Mouse (Mus musculus) adrenal gland (tissue): ENCODE data around the gene Zfp747.
"Not testable (repeated sequence)": the region's sequence is repeated elsewhere in the genome, so short reads cannot be mapped to it uniquely, and the experiment has no call there.

Experiments
- intact Hi-C: fragments of 180-260 bp; cut with DNase I; formaldehyde crosslinking; loops from one replicate; pipeline ENCODE4 v1.15.1; 2025

Gene Zfp747

DNA sequence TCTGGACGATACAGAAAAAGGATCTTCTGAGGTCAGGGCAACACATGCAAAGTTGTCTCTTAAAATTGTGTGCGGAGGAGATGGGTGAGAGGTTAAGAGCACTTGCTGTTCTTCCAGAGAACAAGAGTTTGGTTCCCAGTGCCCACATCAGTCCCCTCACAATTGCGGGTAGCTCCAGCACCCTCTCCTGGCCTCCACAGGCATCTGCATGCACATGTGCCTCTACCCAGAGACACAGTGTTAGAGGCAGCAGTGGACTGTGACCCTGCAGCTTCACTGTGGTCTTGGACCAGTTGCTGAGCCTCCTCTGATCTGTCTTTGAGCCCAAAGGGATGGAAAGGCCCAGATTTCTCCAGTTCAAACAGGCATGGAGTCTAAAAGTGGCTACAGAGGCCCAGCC, 4.0 kb downstream of the Zfp747 start:
- intact Hi-C loops, result not testable (repeated sequence)

DNA sequence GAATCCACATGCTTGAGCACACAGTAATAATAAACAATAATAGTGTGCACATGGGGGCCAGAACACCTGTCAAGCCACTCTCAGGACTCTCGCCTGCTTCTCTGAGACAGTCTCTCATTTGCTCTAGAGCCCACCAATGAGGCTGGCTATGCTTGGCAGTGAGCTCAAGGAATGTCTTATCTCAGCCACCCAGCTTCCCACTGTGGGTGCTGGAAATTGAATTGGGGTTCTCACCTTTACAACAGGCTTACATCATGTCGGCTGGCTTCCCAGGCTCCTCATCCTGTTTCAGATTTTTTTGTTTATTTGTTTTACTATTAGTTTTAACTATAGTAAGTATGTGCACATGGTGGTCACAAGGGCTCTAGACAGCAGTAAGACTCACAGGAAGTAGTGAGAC, 4.6 kb downstream of the Zfp747 start:
- intact Hi-C loops, result no loop called here

DNA sequence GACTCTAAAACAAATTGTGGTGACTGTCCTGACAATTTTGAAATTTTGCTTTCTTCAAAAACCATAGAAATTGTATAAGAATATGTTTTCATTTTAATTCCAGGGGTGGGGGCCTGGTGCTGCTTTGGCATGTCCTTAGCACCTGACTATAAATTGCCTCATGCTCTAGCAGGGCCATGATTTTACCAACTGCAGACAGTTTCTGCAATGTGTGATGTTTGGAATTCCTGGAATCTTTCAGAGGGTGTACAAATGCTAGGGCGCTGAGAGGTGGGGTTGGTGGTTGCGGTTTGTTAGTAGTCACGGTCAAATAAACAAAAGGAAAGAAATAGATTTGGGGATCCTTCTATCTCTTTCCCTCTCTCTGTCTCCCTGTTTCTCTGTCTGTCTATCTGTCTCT, 9.6 kb downstream of the Zfp747 start:
- intact Hi-C loops, result no loop called here

DNA sequence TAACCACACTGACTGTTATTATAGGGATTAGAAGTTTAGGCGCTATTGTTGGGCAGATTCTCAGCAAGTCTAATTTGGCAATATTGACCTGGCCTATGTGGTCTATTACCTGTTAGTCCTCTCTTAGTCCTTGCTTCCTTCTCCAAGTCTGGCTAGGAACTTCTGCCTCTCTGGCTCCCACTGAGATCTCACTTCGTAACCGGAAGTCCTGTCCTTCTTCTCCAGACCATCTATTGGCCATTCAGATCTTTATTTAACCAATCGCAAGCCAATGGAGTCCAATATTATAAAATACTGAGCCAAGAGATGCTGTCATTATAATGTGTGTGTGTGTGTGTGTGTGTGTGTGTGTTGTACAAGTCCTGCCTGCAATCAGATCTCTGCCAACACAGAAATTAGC, 11.7 kb downstream of the Zfp747 start:
- intact Hi-C loops, result loop anchor here (5.0 kb wide), 2 partner anchors 38 to 133 kb away; no protein-coding TSS in a partner anchor

DNA sequence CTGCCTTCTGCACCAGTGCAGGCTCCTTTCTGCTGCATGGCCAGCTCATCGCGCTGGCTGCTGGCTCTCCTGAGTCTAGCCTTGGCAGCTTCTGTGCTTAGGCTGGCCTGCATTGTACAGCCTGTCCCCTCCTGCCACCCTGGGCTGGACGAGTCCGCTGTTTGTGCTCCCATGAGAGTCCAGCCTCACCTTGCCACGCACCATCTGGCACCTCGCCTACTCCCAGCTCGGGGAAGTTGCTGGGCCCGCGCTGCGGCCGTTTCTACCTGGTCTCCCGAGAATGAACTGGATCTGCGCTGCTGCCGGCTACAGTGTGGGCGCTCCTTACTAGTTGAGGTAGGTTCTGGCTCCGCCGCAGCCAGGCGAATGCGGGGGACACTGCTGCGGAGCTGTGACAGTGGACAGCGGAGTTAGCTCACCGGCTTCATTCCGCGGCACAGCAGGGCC, 12.4 kb downstream of the Zfp747 start:
- intact Hi-C loops, result loop anchor here (5.0 kb wide), 2 partner anchors 39 to 134 kb away; no protein-coding TSS in a partner anchor

DNA sequence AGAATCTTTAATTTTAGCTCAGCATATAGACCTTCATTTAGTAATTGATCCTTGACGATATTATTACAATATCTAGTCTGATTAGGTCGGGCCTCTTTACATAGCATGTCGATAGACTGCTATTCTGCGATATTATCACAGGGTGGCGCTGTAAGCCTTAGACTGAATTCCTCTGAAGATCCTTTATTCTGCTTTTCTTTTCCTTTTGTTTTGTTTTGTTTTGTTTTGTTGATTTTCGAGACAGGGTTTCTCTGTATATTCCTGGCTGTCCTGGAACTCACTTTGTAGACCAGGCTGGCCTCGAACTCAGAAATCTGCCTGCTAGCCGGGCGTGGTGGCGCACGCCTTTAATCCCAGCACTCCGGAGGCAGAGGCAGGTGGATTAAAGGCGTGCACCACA, 13.4 kb downstream of the Zfp747 start:
- intact Hi-C loops, result loop anchor here (5.0 kb wide), 2 partner anchors 40 to 135 kb away; no protein-coding TSS in a partner anchor

DNA sequence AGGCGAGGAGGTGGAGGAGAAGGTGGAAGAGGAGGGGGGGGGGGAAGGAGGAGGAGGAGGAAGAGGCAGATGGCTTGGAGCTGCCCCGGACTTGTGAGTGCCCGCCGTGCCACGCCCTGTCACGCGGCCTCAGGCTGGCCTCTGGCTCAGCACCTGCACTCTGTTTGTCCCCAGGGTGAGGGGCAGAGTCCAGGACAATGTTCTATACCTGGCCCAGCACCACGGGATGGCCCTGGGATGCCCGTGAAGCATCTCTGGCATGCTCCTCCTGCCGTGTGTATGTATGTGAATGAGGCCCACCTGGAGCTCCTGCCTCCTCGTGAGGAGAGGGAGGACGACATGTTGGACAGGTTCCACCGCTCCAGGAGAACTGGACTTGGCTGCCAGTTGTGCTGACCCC, 14.4 kb downstream of the Zfp747 start:
- intact Hi-C loops, result loop anchor here (5.0 kb wide), 2 partner anchors 41 to 136 kb away; no protein-coding TSS in a partner anchor

DNA sequence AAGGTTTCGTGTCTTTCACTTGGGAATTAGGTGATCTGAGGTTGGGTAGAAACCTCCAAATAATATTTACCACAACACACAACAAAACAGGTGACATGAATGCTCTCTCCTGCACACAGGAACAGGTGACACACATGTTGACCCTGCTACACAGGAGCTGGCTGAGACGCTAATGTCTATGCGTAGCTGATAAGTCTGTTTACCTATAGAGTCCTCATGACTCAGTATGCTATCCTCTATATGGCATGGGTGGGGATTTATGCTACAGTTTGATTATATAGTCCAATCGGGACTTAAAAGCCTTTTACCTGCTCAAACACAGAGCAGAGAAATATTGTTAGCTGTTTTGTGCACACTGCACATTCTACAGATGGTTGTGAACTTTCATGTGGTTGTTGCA, 15.6 kb downstream of the Zfp747 start:
- intact Hi-C loops, result loop anchor here (5.0 kb wide), 2 partner anchors 42 to 137 kb away; no protein-coding TSS in a partner anchor

DNA sequence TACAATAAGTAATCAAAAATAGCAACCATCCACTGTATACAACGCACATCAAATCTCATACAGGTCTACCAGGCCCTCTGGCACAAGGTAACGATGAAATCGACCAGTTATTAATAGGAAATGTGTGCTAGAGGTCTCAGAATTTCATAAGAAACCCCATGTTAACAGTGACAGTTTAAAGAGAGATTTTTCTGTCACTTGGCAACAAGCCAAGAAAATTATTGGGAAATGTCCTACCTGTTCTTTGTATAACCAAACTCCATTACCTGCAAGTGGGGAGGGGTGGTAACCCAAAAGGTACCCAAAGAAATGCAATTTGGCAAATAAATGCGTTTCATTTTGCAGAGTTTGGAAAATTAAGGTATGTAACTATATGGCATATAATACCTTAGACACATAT, 17.4 kb downstream of the Zfp747 start:
- intact Hi-C loops, result no loop called here

DNA sequence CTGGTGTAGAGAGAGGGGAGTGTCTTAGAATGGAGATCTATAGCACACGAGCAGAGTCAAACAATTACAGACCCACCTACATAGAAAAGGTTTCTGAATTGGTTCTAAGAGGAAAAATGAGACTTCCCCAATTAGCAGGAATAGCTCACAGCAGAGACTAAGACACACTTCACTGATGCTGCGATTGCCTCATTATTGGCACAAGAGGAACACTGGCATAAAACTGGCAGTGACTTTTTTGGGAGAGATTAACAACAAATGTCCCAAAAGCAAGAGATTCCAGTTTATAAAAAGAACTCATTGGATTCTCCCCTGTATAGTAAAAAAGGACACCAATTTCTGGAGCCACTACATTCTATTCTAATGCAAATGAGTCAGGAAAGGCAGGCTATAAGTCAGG, 18.0 kb downstream of the Zfp747 start:
- intact Hi-C loops, result no loop called here

DNA sequence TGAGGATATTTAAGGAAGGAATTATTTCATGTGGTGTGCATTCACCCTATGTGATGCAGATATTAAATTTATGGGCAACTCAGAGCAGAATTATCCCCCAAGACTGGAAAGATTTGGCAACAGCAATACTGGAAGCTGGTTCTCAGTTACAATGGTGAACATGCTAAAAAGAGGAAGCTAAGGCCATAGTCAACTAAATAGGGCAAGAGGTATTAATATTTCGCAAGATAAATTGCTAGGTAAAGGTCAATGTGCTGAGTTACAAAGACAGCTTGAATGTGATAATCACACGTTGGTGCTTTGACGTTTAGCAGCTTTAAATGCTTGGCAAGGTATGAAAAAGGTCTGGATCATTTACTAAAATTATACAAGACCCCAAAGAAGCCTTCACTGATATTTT, 20.1 kb downstream of the Zfp747 start:
- intact Hi-C loops, result no loop called here

DNA sequence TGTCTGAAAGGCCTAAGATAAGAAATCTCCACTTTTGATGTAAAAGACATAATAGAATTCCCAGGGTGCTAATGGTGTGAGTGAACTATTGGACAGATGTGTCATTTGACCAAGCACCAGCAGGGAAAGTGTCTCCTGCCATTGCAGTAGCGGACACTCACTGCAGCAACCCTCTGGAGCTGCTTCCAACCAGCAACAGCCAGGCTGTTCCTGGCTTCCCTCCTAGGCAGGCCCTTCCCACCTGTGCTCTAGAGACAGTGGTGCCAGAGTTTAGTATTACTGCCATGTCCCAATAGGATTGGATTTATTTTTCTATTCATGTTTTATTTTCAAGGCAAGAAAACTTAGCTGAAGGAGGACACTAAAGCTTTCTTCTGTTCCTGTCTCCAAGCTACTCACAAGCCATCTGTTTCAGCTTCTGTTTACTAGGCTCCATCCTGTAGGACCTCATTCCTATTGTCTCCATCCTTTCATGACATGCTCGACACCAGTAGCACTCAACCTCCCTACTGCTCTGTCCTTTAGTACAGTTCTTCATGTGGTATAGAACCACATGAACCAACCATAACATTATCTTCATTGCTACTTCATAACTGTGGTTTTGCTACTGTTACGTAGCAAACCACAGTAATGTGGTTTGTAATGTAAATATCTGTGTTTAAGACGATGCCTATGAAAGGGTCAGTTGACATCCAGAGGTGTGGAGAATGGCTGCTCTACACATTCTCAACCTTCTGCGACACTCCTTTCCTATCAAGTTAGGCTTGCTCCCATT, 24.4 kb downstream of the Zfp747 start:
- intact Hi-C loops, result no loop called here

DNA sequence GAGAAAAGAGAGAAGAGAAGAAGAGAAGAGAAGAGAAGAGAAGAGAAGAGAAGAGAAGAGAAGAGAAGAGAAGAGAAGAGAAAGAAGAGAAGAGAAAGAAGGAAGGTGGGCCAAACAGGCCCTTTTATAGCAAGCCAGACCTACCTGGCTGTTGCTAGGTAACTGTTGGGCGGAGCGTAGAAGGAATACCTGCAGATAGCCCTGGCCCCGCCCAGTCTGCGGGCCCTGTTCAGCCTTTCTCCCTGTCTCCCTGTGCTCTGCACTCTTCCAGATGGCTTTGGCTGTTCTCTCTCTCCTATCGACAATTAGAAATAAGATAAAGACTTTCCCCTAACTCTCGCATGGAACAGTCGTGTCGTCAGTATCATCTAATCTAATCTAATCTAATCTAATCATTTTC, 29.2 kb downstream of the Zfp747 start:
- intact Hi-C loops, result no loop called here

DNA sequence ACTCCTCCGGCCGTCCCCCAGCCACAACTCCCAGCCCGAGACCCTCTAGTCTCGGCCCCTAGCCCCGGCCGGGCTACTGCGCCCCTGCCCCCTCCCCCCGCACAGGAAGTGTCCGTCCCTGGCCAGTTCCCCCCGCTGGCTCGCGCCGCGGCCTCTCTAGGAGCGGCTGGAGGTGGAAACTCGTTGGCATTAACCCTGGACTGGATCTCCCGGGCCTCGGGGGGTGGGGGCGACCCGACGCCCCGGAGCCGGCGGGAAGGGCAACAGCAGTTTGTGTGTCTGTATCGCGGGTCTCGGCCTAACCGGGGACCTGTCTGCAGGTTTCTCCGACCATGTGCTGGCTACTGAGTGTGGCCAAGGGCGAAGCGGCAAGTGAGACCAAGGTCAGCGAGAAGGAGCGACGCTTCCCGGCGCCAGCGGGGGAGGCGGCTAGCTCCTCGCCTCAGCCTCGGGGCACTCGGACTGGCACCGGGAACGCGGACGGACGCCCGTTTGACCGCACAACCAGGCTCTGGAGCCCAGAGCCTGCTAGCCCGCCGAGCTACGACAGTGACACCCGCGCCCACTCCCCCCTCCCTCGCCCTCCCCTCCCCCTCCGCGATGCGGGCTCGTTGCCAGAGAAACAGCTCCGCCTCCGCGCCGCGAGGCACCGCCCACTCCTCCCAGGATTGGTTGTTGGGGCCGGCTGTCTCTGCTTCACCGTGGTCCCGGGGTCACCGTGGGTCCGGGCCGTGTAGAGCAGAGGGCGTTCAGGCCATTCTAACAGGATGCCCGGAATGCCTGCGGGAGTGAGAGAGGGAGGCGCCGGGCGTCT, 30.1 kb downstream of the Zfp747 start, which contains the start of gene Zfp768:
Gene Zfp768, minus strand, starts transcription at position 78 of the 814 bp plus-strand sequence.
- intact Hi-C loops, result no loop called here

DNA sequence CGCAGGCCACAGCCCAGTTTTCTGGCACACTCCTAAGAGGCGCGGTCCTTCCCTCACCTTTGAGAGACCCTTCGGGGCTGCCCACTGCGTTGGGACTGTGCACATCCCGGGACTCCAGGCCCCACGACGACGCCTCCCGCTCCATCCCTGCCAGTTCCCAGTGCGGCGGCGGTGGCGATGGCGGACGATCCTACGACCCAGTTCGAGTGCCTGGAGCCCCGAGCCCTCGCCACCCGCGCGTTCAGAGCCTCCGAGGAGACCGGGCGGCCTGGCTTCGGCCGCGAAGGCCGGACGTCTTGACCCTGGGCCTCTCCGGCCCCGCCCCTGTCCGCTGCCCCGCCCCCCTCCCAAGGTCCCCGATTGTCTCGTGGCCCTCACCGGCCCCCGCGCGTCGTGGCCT, 30.8 kb downstream of the Zfp747 start:
- intact Hi-C loops, result no loop called here

DNA sequence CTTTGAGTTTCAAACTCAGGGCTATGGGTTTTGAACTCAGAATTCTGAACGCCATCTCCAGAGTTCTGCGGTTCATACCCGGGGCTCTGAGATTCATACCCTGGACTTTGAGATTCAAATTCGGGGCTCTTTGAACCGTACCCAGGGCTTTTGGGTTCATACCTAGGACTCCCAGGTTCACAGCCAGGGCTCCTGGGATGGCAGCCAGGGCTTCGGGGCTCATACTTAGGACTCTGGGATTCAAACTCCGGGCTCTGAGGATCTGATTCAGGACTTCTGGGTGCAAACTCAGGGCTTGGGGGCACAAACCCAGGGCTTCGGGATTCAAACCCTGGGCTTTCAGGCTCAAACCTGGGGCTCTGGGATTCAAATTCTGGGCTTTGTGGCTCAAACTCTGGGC, 31.5 kb downstream of the Zfp747 start:
- intact Hi-C loops, result no loop called here

DNA sequence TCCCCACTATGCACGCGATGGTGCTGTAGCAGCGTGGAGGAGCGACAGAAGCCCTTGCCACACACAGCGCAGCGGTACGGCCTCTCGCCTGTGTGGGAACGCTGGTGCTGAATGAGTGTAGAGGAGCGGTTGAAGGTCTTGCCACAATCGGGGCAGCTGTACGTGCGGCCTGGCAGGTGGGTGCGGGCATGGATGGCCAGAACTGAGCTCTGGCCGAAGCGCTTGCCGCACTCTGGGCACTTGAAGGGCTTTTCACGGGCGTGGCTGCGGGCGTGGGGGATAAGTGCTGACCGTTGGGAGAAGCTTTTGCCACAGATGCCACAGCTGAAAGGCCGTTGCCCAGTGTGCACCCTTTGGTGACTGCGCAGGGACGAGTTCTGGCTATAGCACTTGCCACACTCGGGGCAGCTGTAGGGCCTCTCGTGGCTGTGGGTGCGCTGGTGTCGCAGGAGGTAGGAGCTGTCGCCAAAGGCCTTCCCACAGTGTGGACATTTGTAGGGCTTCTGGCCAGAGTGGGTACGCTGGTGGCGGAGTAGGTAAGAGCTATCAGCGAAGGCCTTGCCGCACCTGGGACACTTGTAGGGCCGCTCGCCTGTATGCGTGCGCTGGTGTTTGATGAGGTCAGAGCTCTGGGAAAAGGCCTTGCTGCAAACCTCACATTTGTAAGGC, 32.4 kb downstream of the Zfp747 start:
- intact Hi-C loops, result no loop called here

DNA sequence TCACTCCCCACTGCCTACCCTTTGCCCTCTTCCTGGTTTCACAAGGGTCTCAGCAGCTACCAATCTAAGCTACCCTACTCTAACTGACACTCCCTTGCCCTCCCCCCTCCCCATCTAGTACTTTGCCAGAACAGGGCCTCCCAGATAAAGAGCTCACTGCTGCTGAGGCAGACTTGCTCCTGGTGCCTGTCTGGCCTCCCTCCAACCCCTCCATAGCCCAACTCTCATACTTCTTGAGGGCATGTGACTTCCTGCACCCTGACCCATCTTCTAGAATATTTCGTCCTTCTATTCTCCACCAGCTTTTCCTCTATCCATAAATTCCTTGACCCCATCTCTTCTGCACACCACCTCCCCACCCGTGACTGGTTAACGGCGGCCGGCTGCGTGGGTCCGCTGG, 33.0 kb downstream of the Zfp747 start:
- intact Hi-C loops, result no loop called here

DNA sequence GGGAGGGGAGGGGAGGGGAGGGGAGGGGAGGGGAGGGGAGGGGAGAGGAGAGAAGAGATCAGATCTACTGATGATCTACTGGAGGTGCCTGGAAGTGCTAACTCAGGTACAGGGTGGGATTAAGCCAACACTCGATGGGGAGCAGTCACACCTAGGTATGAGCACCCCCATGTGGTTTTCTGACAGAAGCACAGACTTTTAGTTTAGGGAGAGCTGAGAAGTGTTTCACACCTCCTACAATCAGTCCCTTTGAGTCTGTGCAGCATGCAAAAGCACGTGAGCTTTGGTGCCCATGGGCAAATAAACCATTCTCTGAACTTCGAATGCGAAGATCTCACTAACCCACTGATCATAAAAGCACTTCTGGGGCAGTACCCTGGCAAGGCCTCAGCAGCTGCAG, 33.5 kb downstream of the Zfp747 start:
- intact Hi-C loops, result no loop called here

DNA sequence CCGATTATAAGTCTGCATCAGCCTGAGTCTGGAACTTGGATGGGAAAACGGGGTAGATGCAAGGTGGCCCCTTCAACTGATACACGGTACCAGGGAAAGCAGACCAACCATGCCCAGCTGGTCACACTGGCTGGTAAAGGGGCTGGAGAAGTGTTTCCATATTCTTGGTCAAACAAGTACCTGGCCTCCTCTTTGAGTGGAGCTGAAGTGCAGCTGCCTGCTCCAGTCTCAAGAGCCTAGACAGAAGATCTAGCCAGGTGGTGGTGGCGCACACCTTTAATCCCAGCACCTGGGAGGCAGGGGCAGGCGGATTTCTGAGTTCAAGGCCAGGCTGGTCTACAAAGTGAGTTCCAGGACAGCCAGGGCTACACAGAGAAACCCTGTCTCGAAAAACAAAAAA, 34.0 kb downstream of the Zfp747 start:
- intact Hi-C loops, result not testable (repeated sequence)

DNA sequence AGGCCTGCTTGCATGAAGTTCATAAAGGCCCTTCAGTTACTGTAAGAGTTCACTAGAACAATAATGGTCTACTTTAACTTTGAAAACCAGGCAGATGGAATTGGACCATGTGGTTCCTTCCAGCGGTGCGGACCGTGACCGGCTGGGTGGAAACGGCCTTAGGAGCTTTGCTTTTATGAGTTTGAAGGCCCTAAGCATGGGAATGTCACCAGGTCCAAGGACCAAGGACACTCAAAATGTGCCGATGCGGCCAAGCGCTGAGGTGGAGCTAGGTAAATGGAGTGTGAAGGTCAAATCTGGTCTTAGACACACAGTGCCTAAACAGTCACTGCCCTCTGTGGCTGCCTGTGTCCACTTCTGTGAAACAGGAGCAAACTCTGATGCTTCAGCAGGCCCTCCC, 34.5 kb downstream of the Zfp747 start:
- intact Hi-C loops, result no loop called here

DNA sequence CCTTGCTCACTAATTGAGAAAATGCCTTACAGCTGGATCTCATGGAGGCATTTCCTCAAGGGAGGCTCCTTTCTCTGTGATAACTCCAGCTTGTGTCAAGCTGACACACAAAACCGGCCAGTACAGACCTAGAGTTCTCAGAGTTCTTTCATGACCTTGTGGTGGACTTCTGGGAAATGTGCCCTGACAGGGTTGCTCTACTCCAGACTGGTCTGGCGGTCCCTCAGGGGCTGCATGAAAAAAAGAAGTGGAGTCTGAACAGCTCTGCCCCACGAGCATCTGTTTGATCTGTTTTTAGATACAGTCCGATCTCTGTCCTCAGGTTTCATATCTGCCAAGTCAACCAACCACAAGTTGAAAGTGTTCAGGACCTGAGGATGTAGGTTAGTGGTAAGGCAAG, 38.2 kb downstream of the Zfp747 start:
- intact Hi-C loops, result no loop called here
